In the genomic region with DNA sequence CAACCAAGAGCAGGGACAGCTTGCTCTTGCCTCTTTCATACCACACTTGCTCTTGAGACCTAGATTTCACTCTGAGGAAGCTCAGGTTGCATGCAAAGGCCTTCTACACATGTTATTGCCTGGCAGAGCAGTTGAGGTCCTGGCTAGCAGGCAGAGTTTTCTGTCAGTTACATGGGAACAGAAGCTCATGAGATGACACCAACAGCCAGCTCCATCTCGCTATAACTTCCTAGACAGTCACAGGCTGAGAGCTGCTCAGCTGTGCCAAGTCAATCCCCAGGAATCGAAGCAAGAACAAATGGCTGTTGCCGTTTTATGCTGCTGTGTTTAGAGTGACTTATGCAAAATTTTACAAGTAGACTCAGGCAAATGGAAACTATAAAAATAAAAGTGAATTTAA, we compare ENCODE assay signal across 26 mouse cellular contexts. TPM values are rescaled to one million over a fixed set of nuclear protein-coding genes. Genes with fewer than 3 reads are reported as not detected.
DNase-seq lines count a peak whose midpoint lies in the region; ATAC-seq and TF ChIP-seq lines count a peak whose summit lies in the region.
"Had no signal": no experiment of that assay in that cellular context is flagged by ENCODE, and none has a peak within 500 bp of the region (broad histone marks: within the 10 kb centered on the region; RNA-seq: fewer than 3 reads in every experiment).

No protein-coding gene starts in this region.

- no peaks in the 10 kb centered on the region for H3K9me3 ChIP-seq in forebrain, postnatal 0 days (ENCODE audit: low read length)
- no peaks in the 10 kb centered on the region for H3K9me3 ChIP-seq in forebrain, embryonic 11.5 days (ENCODE audit: control insufficient read depth, low read length)
- H3K9me3 ChIP-seq in heart, embryonic 10.5 days = no peaks in the 10 kb centered on the region
- H3K9me3 ChIP-seq: embryonic facial prominence, embryonic 13.5 days; embryonic facial prominence, embryonic 15.5 days; forebrain, embryonic 10.5 days; forebrain, embryonic 13.5 days; forebrain, embryonic 15.5 days had no signal

- 54% methylated on average over 3 of the region's 3 CpGs for WGBS in forebrain, postnatal 0 days
- 88% methylated on average over 3 of the region's 3 CpGs for WGBS in forebrain, embryonic 11.5 days
- WGBS in heart, embryonic 10.5 days = 84% methylated on average over 3 of the region's 3 CpGs

- no peaks in the 10 kb centered on the region for H3K27me3 ChIP-seq in forebrain, postnatal 0 days (ENCODE audit: insufficient read depth, low read length)
- no peaks in the 10 kb centered on the region for H3K27me3 ChIP-seq in forebrain, embryonic 11.5 days (ENCODE audit: control insufficient read depth, insufficient read depth, low read length)
- no peaks in the 10 kb centered on the region for H3K27me3 ChIP-seq in heart, embryonic 10.5 days (ENCODE audit: insufficient read depth, poor library complexity, severe bottlenecking)
- H3K27me3 ChIP-seq: CH12.LX; embryonic facial prominence, embryonic 13.5 days; embryonic facial prominence, embryonic 15.5 days; forebrain, embryonic 13.5 days; forebrain, embryonic 15.5 days had no signal

- H3K9ac ChIP-seq in forebrain, postnatal 0 days = no peak overlapping the region
- H3K9ac ChIP-seq in forebrain, embryonic 11.5 days (ENCODE audit: low read length) = no peak overlapping the region
- H3K9ac ChIP-seq: embryonic facial prominence, embryonic 13.5 days; embryonic facial prominence, embryonic 15.5 days; forebrain, embryonic 13.5 days; forebrain, embryonic 15.5 days had no signal

- H3K4me3 ChIP-seq in forebrain, postnatal 0 days (ENCODE audit: low read depth, low read length) = no peak overlapping the region
- no peak overlapping the region for H3K4me3 ChIP-seq in forebrain, embryonic 11.5 days (ENCODE audit: low read depth, low read length)
- H3K4me3 ChIP-seq in heart, embryonic 10.5 days = no peak overlapping the region
- H3K4me3 ChIP-seq: embryonic facial prominence, embryonic 13.5 days; embryonic facial prominence, embryonic 15.5 days; erythroblast, embryonic 14.5 days; forebrain, embryonic 10.5 days; forebrain, embryonic 13.5 days; forebrain, embryonic 15.5 days had no signal

- H3K4me1 ChIP-seq in forebrain, postnatal 0 days (ENCODE audit: insufficient read depth) = 0 out of 2 replicates have a peak, but pooled peaks cover 3% of the 10 kb centered on the region
- no peaks in the 10 kb centered on the region for H3K4me1 ChIP-seq in forebrain, embryonic 11.5 days (replicated peaks; ENCODE audit: control insufficient read depth, insufficient read depth, low read length)
- no peaks in the 10 kb centered on the region for H3K4me1 ChIP-seq in heart, embryonic 10.5 days
- H3K4me1 ChIP-seq: embryonic facial prominence, embryonic 13.5 days; embryonic facial prominence, embryonic 15.5 days; forebrain, embryonic 10.5 days; forebrain, embryonic 13.5 days had no signal

- H3K36me3 ChIP-seq in forebrain, postnatal 0 days (ENCODE audit: insufficient read depth) = no peaks in the 10 kb centered on the region
- no peaks in the 10 kb centered on the region for H3K36me3 ChIP-seq in forebrain, embryonic 11.5 days (ENCODE audit: control insufficient read depth, insufficient read depth, low read length)
- H3K36me3 ChIP-seq in heart, embryonic 10.5 days = no peaks in the 10 kb centered on the region
- H3K36me3 ChIP-seq: embryonic facial prominence, embryonic 13.5 days; embryonic facial prominence, embryonic 15.5 days; forebrain, embryonic 10.5 days; forebrain, embryonic 15.5 days; G1E had no signal

- TF ChIP-seq CTCF in forebrain, postnatal 0 days (IDR thresholded peaks at IDR 0.05; ENCODE audit: low read depth) = no peak

- H3K4me2 ChIP-seq in forebrain, postnatal 0 days (ENCODE audit: low read depth) = no peak overlapping the region
- H3K4me2 ChIP-seq in forebrain, embryonic 11.5 days (ENCODE audit: low read depth, low read length, severe bottlenecking) = no peak overlapping the region
- H3K4me2 ChIP-seq: embryonic facial prominence, embryonic 13.5 days; embryonic facial prominence, embryonic 15.5 days; forebrain, embryonic 13.5 days; forebrain, embryonic 15.5 days had no signal

- peak; percentile 54; the same call in 1 of the 2 replicates for ATAC-seq in forebrain, postnatal 0 days
- ATAC-seq in forebrain, embryonic 11.5 days (replicated peaks; ENCODE audit: low FRiP score) = no peak
- ATAC-seq: activated CD4-positive, CD25-positive, alpha-beta regulatory T cell, adult 4 months; CD4-positive, CD25-positive, alpha-beta regulatory T cell, adult 4 months; forebrain, embryonic 13.5 days; forebrain, embryonic 15.5 days; Patski had no signal

- H3K27ac ChIP-seq in forebrain, postnatal 0 days (ENCODE audit: low read depth, low read length) = no peak overlapping the region
- H3K27ac ChIP-seq in forebrain, embryonic 11.5 days (ENCODE audit: low read depth, low read length) = no peak overlapping the region
- H3K27ac ChIP-seq in heart, embryonic 10.5 days = no peak overlapping the region
- H3K27ac ChIP-seq: embryonic facial prominence, embryonic 13.5 days; embryonic facial prominence, embryonic 15.5 days; forebrain, embryonic 10.5 days; forebrain, embryonic 13.5 days; forebrain, embryonic 15.5 days had no signal

- DNase-seq in cerebellum, postnatal 10 days = peak; percentile 62 to 70
- DNase-seq in cerebellum, postnatal 36 days = no peak
- peak; percentile 49 for DNase-seq in forebrain, postnatal 0 days
- no peak for DNase-seq in forebrain, embryonic 11.5 days (ENCODE audit: low spot score)
- DNase-seq in heart, embryonic 10.5 days (ENCODE audit: low spot score) = peak; percentile 33
- no peak for DNase-seq in heart, adult 18-20 months
- DNase-seq: adrenal gland, adult 8-10 months; adrenal gland, postnatal 14 days; adrenal gland, postnatal 36 days; B cell, adult 2 months; cerebellum, adult 11 months; cerebellum, adult 18-20 months; cerebellum, adult 9-10 months; cerebellum, postnatal 25 days; embryo, embryonic 11 days had no signal

RNA-seq across cellular contexts. Expression of a gene that starts 38.7 kb away (rescaled TPM):
- 63.6 and 79.6 TPM in 2 replicates for total RNA-seq in forebrain, postnatal 0 days (2014; rRNA removed)
- polyA plus RNA-seq in forebrain, postnatal 0 days (2015; fragmentation: Nextera tagmentation; extraction: Ambion mirVana) = 42.4 and 48.7 TPM in 2 replicates
- 36.4 and 44.6 TPM in 2 replicates for polyA plus RNA-seq in forebrain, embryonic 11.5 days (2014; fragmentation: Nextera tagmentation; extraction: Ambion mirVana)
- 20.4 and 30.5 TPM in 2 replicates for polyA plus RNA-seq in heart, embryonic 10.5 days (2016; fragmentation: Nextera tagmentation; extraction: Ambion mirVana)
- total RNA-seq in heart, adult 18-20 months (2021) = 10 to 100 TPM in 1 of 2 experiments, 1 to 10 TPM in 1; 9.7 to 10.6 TPM

Comparison
In these comparisons a context has a peak if more than half of its experiments do, and no peak if none do; other contexts are left out.
1. DNase-seq: peak in cerebellum, postnatal 10 days (2 of 2), forebrain, postnatal 0 days (single experiment) and heart, embryonic 10.5 days (single experiment); none in cerebellum, postnatal 36 days (0 of 2), forebrain, embryonic 11.5 days (single experiment) and heart, adult 18-20 months (0 of 2).